Mouse (Mus musculus) layer of hippocampus, adult 9-11 months (tissue): ENCODE results near the gene Gm30302.
"Not testable (repeated sequence)": the region's sequence is repeated elsewhere in the genome, so short reads cannot be mapped to it uniquely, and the experiment has no call there.

Experiments used
- DNase-seq: peaks from one replicate; pipeline ENCODE4 v3.0.0; 2022

The Gm30302 gene

DNA sequence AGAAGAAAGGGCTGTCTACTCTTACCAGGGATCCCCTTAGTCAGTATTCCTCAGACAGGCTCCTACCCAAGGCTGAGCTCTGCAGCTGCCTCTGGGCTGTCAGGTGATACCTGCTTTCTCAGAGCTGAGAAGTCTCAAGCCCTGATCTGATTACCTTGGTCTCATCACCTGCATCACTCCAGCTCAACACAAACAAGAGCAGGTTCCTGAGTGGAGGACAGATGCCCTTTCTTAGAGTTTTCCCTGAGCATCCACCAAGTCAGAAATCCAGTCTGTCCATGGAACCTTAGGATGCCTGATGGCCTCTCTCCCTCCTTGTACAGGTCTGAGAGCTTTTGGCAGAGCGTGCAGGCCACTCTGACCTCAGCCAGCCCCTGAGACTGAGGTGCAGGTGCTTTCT, at the start of gene Gm30302:
Gm30302 (minus strand) TSS at position 101 of the 400 bp plus-strand sequence.
- no peak for DNase-seq

DNA sequence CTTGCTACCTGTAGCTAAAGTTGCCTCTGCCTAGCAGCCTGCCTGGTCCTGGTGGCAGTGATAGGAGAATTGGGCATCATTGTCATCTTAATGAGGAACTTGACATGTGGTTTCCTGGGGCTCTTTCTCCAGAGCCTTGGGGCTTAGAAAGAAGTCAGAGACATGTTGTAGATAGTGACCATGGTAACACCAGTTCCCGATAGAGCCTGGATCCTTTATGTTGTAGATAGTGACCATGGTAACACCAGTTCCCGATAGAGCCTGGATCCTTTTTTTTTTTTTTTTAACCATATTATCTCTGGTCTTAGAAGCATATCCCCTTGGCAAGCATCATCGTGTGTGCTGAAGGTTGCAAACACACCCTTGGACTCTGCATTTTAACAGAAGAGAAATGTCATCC, 48.0 kb upstream of the Gm30302 start:
- DNase-seq, result no peak

DNA sequence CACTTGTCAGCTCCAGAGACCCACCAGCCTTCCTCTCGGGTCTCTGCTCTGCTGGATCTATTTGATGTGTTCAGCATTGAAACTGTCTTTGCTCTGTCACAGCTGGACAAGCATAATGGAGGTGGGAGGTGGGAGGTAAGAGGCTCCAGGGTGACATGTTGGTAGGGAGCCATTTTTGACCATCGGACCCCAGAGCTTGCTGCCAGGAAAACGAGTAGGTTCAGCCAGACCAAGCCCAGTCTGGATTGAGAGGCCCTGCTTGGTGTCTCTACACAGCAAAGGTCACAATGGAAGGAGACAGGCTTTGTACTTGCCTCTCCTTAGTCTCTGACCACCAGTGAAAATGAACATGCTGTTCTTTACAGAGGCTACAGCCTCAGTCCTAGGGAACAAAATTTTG, 47.3 kb upstream of the Gm30302 start:
- no peak for DNase-seq

DNA sequence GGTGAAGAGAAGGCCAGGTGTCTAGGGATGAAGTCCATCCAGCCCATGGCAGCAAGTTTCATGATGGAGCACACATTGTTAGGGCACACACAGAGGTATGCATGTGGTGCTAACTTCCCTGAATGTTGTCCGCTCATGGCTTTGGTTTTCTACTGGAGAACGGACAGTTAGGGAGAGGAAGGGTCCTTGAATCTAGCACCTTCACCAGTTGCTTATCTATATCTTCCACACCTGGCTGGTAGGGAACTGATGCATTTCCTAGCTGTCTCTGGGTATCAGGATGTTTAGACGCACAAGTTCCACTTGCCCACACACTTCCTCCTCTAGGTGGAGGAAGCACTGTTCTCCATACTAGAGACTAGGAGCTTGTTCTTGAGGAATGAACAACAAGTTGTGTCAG, 46.9 kb upstream of the Gm30302 start:
- no peak for DNase-seq

DNA sequence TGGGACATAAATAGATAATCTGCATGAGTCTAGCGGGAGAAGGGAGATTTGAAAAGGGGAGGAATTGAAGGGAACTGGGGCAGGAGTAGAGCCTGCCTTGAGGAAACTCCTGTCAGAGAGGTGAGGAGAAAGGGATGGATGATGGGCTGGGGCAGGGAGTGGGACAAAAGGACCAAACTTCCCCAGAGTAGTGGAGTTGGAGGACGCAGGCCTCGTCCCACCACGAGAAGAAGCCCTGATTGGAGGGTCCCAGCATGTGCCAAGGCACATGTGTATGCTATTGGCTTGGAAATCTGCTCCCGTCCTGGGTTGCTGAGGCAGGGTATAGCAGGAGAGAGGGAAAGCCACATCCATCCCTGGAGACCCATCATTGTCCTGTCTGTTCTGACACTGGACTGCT, 45.3 kb upstream of the Gm30302 start:
- DNase-seq, result no peak

DNA sequence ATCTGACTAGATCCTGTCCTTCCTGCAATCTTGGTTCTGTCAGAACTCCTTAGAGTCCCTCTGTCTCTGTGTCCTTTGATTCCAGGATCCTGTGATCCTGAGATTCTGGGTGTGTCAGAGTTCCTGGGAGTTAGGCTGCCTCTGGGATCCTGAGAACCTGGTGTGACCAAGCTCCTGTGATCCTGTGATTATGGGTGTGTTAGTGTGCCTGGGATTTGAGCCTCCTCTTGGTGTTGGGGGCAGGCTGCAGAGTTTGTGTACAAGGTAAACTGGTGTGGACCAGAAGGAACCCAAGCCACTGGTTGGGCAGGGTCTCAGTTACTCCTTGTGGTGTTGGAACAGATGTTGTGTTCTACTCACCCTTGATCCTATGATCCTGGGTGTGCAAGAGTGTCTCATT, 42.4 kb upstream of the Gm30302 start:
- DNase-seq, result no peak

DNA sequence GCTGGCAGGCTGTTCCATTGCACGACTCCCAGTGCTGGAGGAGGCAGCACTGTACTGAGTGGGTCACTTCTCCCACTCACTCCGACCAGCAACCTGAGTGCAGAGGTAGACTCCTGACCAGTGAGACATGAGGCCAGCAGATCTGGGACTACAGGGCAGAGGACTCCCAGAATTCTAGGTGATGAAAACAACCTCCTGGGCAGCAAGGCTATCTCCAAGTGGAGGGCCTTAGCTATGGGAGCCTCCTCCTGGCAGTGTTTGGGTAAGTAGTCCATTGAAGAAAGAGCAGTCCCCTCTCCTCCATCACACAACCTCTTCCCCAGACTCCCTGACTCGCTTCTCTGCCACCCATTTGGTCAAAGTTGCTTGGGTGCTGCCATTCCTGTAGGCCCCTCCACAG, 31.6 kb upstream of the Gm30302 start:
- DNase-seq, result no peak

DNA sequence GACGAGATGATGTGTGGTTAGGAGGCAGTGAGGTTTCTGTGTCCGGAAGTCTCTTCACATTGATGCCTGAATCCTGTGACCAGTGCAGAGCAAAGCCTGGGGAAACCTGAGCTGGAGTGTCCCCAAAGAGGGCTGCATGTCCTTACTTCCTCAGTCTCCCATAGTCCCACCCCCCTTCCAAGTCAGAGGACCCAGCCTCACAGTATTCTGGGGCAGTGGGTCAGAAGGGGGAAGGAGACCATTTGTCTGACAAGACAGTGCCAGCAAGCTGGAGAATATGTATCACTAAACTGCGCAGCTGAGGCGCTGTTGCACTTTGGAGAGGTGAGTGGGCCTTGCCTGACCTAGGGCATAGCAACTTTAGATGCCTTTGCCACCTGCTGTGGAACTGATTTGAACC, 26.5 kb upstream of the Gm30302 start:
- no peak for DNase-seq

DNA sequence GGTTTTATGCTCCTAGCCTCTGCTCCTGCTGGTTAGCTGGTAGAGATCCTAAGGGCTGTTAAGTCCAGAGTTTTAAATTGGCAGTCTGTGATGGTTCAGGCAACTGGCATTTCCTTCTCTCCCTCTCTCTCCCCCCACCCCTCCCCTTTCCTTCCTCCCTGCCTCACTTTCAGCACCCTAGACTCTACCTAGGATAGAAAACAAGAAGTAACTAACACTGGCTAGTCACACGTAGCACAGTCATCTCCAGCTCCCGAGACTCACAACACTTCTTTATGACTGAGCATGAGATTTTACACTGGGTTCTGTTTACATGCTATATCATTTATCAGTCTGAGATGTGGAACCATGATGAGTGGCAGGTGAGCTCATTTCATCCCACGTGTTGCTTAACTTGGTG, 16.2 kb upstream of the Gm30302 start:
- no peak for DNase-seq

DNA sequence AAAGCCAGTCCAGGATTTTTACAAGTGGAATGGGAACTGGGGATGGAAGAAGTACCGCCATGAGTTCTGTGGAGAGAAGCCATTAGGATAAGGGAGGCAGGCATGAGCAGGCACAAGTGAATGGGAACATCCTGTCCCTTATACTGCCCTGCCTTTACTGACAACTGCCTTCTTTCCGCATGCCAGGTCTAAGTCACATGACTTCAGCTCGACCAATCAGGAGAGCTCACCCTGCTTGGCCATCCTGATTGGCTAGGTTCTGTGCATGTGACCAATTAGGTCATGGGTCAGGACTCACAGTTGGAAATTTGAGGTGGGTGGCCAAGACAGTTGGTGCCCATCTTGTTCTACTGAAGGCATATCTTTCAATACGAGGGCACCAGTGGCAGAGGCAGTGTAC, 15.6 kb upstream of the Gm30302 start:
- DNase-seq, result no peak

DNA sequence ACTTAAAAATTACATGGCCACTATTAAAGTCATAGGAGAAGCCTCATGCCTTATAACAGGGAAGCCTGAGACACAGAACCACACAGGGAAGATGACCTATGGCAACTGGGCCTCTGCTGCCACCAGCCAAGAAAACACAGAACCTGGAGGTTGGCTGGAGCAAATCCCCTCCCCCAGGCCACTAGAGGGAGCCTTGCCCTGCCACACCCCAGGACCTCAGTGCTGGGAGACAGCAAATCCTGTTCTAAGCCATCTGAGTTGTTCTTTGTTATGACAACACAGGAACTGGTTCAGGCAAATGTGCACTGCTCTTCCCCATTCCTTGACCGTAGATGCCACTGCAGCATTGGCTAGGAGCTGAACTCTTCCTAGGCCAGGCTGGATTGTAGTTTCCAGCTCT, 8.3 kb upstream of the Gm30302 start:
- no peak for DNase-seq

DNA sequence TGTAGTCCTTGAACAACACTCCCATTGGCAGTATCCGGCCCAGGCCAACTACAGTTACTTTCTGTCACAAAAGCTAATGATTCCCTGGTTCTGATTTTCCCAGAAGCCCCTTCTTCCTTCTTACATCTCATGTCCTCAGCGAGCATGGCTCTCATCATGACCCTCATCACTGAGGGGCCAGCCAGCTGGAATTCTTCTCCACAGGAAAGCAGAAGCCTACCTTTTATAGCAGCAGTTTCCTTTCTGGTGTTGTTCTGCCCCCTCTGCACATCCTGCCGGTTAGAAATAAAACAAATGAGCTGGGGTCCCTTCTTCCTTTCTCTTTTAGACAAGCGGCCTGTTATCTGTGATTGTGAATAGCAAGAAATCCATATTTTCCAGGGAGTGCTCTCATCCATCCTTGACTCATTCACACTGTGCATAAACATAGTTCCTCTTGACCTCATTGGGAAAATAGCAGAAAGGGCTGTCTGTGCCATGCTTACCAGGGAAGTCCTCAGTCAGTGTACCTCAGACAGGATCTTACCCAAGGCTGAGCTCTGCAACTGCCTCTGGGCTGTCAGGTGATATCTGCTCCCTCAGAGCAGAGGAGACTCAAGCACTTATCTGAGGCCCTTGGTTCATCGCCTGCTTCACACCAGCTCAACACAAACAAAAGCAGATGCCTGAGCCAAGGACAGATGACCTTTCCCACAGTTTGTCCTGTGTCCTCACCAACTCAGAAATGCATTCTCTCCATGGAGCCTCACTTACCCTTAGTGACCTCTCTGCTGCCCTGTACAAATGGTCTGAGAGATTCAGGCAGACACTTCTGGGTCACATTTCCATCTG, 10.0 kb downstream of the Gm30302 start:
- no peak for DNase-seq

DNA sequence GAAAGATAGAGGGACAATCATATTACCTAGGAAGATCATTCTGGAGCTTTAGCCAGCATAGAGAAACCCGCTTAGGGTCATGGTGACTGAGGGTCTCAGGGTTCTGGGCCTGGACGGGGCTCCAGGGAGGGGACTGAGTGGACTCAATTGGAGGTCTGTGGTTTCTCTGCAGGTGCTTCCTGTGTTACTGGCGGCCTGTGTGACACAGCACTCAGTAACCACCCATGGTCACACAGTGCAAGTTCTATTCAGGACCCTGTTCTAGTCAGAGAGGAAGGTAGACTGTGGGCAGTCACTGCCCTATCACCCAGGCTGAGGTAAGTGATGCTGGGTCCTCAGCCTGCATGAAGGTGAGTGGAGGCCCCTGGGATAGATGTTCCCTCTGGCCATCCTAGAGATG, 14.9 kb downstream of the Gm30302 start:
- no peak for DNase-seq

DNA sequence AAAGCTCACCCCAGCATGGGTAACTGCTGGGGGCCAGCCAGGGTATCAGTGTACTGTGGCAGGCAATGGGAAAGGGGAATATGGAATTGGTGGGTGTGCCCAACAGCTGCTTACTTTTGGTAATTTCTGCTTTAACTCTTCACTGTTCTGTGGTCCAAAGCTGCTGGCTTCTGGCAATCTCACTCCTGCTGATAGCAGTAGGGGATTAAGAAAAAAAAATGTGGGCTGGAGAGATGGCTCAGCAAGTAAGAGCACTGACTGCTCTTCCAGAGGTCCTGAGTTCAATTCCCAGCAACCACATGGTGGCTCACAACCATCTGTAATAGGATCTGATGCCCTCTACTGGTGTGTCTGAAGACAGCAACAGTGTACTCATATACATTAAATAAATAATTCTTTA, 27.3 kb downstream of the Gm30302 start:
- not testable (repeated sequence) for DNase-seq

DNA sequence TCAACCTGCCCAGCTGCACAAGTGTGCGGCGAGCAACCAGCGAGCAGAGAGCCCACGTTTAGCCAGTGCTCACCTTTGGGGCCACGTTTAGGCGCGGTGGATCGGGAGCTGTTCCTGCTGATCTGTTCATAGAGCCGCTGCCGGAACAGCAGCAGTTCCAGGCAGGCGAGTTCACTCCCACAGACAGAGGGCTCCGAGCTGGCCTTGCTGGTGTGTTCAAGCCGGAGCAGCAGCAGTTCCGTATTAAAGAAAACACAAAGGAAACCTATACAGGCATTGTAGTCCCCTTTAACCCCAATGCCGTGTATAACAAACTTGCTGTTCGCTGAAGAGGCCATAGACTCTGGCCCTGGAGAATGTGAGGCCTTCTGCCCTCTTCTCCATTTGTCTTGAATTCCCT, 29.7 kb downstream of the Gm30302 start:
- no peak for DNase-seq

DNA sequence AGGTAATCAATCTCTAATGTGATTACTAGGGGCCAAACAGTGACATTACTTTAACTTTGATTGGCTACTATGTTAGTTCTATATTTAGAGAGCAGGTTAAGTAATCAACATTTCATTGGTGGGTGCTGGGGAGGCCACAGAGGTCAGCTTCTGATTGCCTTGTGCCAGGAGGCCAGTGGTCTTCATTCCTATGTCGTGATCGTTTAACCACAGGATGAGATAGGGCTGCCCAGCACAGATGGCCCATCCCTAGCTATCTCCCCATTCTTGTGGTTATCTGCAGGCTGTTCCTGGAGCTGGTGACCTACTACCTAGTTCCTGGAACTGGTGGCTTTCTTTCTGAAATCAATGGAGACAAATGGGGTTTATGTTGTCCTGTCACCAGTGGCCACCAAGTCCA, 30.8 kb downstream of the Gm30302 start:
- DNase-seq, result no peak

DNA sequence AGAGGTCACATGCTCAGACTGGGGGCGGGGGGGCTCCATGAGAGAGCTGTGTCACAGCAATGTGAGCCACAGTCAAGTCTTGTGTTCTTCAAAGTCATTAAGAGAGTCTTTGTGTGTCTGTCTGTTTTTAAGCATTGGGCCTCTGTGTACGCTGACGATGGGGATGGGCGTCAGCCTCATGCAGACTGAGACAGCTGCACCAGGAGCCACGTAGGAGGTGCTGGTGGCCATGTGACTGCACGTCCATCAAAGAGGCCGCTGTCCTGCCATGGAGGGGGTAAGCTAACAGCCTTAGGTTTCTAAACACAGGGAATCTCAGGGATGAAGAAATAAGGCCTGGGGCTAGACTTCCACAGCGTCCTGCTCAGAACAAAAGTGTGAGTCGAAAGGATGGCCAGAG, 32.5 kb downstream of the Gm30302 start:
- DNase-seq, result no peak

DNA sequence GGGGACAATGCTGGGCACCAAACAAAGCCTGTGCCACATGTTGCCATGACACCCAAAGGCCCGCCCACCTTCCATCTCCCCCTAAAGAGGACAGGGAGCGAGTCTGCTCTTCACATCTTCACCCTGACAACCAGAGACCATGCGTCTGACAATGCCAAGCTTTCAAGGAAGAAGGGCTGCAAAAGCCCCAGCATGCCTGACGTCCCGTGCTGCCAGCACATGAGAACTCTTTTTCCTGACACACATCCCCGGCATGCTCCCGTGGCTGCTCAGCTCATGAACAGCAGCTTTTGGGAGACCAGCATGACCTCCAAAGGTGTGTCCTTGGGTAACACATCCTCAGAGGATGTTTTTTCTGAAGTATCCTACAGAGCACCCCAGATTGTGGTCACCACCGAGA, 33.5 kb downstream of the Gm30302 start:
- DNase-seq, result no peak

DNA sequence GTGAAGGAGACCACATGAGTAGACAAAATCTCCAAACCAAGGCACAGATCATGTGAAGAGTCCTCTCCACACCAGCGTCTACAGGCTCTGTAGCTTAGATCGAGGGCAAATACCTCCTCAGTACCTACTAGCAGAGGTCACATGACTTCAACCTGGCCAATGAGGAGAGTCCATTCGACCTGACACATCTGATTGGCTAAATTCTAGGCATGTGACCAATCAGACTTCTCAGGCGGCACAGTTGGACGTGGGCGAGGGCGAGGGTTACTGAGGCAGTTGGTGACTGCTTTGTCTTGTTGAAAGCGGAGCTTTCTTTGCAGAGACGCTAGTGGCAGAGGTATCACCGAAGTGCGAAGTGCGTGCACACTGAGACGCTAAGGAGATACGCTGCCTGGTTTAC, 36.6 kb downstream of the Gm30302 start:
- no peak for DNase-seq

DNA sequence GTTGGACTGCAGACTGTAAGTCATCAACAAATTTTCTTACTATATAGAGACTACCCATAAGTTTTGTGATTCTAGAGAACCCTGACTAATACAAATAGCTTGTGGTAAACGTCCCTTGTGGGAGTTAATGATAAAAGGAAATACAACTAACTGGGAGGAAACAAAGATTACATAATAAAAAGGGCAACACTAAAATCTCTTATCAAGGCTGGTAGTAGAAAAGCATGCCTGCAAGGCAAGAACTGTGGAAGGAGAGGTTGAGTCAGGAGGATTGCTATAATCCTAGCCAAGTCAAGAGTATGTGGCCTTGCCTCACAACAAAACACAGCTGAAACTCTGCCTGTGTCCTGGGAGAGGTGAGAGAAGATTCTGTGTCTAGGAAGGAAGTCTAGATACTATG, 38.1 kb downstream of the Gm30302 start:
- DNase-seq, result no peak

DNA sequence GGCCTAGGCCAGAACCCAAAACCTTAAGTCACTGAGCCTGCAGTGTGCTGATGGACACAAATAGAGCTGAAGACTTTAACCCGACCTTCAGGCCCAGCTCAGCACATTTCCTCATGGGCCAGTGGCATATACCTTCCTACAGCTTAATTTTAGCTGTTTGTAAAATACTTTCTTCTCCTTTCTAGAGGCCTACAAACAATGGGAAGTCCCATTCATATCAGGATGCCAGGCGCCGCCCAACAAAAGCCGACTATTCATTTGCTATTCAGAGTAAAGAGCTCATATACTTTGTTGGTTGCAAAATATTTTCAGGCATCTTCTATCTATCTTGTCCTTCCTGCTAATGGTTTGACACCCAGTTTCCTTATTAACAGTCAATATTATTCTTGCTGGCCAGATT, 40.8 kb downstream of the Gm30302 start:
- DNase-seq, result no peak

DNA sequence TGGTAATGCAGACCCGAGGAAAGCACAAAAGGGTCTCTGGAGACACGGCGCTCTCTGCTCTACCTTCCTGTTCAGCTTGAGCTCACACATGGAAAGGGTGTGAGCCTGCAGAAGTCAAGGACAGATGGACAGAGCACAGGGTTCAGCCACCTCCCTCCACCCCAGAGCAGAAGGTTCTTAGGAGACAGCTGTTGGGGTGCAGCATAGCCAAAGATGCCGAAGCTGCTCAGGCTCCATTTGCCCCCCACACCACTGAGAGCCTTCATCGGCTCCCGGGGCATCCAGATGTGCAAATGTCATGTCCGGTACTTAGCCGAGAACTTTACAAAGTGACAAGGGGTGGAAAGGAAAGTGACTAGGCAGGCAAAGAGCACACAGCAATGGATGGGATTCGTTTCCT, 42.2 kb downstream of the Gm30302 start:
- DNase-seq, result no peak

DNA sequence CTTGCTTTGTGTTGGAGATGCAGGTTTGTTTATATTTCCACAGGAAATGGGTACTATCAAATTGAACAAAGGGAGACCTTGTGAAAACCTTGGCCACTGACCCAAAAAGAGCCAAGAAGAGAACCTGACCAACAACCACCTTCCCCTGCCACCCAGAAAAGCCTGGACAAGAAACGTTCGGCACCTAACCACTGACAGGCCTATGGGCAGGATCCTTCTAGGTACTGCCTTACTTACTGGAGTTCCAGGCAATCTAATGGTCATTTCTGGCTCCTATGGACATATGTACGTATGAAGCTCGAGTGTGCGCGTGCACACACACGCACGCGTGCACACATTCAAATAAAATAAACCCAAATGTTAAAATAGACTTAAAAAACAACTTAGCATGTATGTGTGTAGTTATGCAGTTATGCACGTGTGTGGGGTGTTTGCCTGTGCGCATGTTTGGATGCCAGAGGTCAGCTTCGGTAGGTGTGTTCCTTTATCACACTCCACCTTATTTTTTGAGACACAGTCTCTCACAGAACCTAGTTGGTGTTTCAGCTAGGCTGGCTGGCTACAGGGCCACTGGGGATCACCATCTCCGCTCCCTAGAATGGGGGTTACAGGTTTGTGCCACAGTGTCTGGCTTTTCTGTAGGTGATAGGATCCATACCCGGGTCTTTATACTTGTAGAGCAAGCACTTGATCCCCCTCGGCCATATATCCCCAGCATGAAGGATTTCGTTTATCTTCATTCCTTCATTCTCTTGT, 57.3 kb downstream of the Gm30302 start:
- no peak for DNase-seq

DNA sequence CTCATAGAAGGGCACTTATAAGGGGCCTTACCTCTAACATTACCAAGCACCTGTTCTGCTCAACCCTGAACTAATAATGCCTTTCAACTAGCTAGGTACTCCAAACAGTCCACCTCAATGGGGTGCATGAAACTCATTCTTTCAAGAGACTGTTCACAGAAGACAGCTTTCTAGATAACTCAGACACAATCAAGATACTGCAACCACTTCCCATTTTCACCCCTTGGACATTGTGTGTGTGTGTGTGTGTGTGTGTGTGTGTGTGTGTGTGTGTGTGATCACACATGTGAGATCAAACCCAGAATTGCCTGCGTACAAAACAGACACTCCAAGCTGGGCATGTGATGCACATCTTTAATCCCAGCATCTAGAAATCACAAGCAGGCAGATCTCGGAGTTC, 60.8 kb downstream of the Gm30302 start:
- DNase-seq, result no peak

DNA sequence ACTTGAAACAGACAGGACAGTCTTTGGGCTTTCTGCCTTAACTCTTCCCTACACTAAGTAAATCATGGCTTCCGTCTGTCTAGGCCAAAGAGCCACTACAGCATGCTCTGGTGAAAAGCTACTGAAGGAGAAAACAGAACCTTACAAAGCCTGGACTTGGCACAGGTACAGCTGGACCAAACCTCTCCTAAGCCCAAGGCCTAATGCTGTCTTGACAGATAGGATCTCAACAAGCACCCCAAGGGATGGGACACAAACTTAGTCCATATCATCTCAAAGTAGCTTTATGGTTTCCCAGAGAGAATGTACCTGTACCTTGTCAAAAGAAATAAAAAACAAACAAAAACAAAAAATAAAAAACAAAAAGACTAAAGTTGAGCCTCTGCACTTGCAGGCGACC, 62.4 kb downstream of the Gm30302 start:
- no peak for DNase-seq
